Mouse (Mus musculus) forebrain, postnatal 0 days (tissue): Measurements from ENCODE around the gene Zfp740. TPM values are rescaled to one million over a fixed set of nuclear protein-coding genes. Genes with fewer than 3 reads are reported as not detected.
"Not testable (repeated sequence)": the region's sequence is repeated elsewhere in the genome, so short reads cannot be mapped to it uniquely, and the experiment has no call there.

Source experiments
- ATAC-seq: fragments of 200-750 bp; cut with Nextera tagmentation; 2 replicates; pipeline ENCODE4 v1.8.0; 2017; ENCODE audit warnings: mild to moderate bottlenecking, moderate library complexity
- DNase-seq: peaks from one replicate; pipeline ENCODE4 v3.0.0-alpha.2; 2015
- H3K27ac ChIP-seq: fragments of 300-500 bp; sonication (generic); 2 replicates; pipeline ENCODE4 v1.5.1; 2014; ENCODE audit warnings: low read depth, mild to moderate bottlenecking, antibody characterized with exemption, low read length, moderate library complexity, mixed read lengths
- H3K27me3 ChIP-seq: fragments of 300-500 bp; sonication (generic); 2 replicates; pipeline ENCODE4 v1.6.1; 2014; ENCODE audit warnings: mild to moderate bottlenecking, low read length, mixed read lengths; ENCODE audit not compliant: insufficient read depth
- H3K36me3 ChIP-seq: fragments of 300-500 bp; sonication (generic); 2 replicates; pipeline ENCODE4 v1.6.1; 2014; ENCODE audit warnings: mild to moderate bottlenecking, moderate library complexity; ENCODE audit not compliant: insufficient read depth
- H3K4me1 ChIP-seq: fragments of 300-500 bp; sonication (generic); 2 replicates; pipeline ENCODE4 v1.6.1; 2014; ENCODE audit warnings: antibody characterized with exemption; ENCODE audit not compliant: insufficient read depth
- H3K4me2 ChIP-seq: fragments of 300-500 bp; sonication (generic); 2 replicates; pipeline ENCODE4 v1.6.1; 2014; ENCODE audit warnings: low read depth, mild to moderate bottlenecking, moderate library complexity
- H3K4me3 ChIP-seq: fragments of 300-500 bp; sonication (generic); 2 replicates; pipeline ENCODE4 v1.5.1; 2014; ENCODE audit warnings: low read depth, low read length, mixed read lengths
- H3K9ac ChIP-seq: fragments of 300-500 bp; sonication (generic); 2 replicates; pipeline ENCODE4 v1.6.1; 2014; ENCODE audit warnings: mild to moderate bottlenecking
- H3K9me3 ChIP-seq: fragments of 300-500 bp; sonication (generic); 2 replicates; pipeline ENCODE4 v1.6.1; 2016; ENCODE audit warnings: low read length
- CTCF ChIP-seq: sonication (generic); IDR thresholded peaks from 2 replicates; pipeline ENCODE4 v1.5.1; 2016; ENCODE audit warnings: antibody characterized with exemption, control low read depth, low read depth
- WGBS: fragments of 180-500 bp; shearing (Covaris S2); extraction: QIAGEN DNeasy Blood & Tissue Kit; methylation state at CpG from one replicate; pipeline ENCODE4 v1.1.7; 2014; 5-methylcytosine and 5-hydroxymethylcytosine counted together
- polyA plus RNA-seq: library from polyadenylated mRNA; unstranded; fragments of >200 nt; fragmentation: Nextera tagmentation; extraction: Ambion mirVana; gene quantifications from 2 replicates; pipeline ENCODE4 v1.2.1, GENCODE M21; 2015
- total RNA-seq: library from RNA; depleted of rRNA; stranded (reverse); fragments of >200 nt; gene quantifications from 2 replicates; pipeline ENCODE4 v1.2.3, GENCODE M21; 2014; rRNA removed

Zfp740 gene
- total RNA-seq (67.2 and 83.2 TPM in 2 replicates), polyA plus RNA-seq (20.0 and 29.7 TPM in 2 replicates)

DNA sequence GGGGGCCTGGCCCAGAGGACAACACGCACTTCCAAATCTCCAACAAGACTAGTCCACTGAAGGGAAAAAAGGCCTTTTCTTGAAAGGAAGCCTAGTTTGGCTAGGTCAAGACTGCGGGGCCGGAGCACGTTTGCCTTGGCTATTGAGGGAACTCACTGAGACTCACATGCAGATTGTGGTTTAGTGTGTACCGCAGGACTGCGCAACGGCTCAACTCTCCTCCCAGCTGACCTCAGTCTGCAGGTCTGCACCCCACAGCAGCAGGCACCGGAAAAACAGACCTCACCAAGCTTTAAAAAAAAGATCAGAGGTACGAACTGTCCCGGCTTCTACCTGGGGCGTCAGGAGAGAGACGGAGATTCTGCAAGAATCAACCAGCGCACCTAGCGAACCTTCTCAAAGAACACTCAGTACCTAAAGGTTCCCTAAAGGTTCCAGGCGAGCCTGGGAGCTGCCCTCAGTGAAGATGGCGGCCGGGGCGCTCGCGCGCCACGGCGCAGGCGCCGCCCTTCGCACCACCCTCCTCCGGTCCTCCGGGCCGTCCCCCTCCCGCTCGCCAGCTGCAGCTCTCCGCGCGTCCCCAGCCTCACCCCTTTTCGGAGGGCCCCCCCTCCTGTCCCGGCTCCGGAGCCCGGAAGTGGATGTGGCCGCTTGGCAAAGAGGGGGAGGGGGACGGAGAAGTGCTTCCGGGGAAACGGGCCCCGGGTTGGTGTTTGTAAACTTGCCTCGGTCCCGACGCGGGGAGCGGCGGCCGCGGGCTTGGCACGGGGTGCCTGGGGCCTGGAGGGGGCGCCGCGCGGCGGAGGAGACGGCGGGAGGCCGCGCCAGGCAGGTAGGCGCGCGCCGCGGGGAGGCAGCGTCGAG, at the start of gene Zfp740:
Zfp740 (plus strand) TSS at position 279 of the 864 bp plus-strand sequence.
- Histone ChIP-seq H3K9ac (peak within 1 kb of the TSS; percentile 92), H3K9me3 (no peaks in the 10 kb centered on the region), H3K4me2 (peak within 1 kb of the TSS; percentile 68), H3K4me1 (peaks cover 13% of the 10 kb centered on the region), H3K36me3 (peaks cover 12% of the 10 kb centered on the region), H3K4me3 (peak within 1 kb of the TSS; percentile 93), H3K27ac (peak within 1 kb of the TSS; percentile 99), H3K27me3 (no peaks in the 10 kb centered on the region)
- WGBS: 2% methylated on average over 58 of the region's 68 CpGs
- DNase-seq: peak; percentile 97
- TF ChIP-seq CTCF: no peak
- peak; percentile 97 for ATAC-seq

DNA sequence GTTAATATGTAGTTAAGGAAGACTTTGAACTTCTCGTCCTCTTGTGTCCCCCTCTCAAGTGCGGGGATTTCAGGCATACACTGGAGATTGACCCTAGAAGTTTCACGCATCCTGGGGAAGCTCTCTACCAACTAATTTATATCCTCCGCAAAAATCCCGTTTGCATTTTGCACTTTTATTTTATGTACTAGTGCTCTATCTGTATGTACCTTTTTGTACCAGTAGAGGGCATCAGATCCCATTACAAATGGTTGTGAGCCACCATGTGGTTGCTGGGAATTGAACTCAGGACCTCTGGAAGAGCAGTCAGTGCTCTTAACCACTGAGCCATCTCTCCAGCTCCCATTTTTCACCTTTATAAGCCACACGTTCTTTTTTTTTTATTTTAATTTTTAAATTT, 48.0 kb upstream of the Zfp740 start:
- H3K36me3 ChIP-seq, H3K4me2 ChIP-seq, H3K27me3 ChIP-seq, DNase-seq, H3K4me3 ChIP-seq, ATAC-seq, H3K9ac ChIP-seq, H3K4me1 ChIP-seq, H3K9me3 ChIP-seq, H3K27ac ChIP-seq: not testable (repeated sequence)
- 90% methylated on average over 6 of the region's 6 CpGs for WGBS

DNA sequence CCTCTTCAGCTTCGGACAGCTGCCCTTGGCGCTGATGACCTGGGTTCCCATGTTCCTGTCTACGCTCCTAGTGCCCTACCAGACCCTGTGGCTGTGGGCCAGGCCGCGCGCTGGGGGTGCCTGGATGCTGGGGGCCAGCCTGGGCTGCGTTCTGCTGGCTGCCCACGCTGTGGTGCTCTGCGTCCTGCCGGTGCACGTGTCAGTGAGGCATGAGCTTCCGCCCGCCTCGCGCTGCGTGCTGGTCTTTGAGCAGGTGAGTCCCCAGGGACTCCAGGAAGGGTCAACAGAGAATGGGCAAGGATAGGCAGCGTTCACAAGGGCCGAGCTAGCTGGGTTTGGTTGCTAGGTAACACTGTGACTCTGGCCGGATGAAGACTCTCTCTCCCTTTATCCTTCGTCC, 46.2 kb upstream of the Zfp740 start:
- Histone ChIP-seq H3K9me3 (no peaks in the 10 kb centered on the region), H3K4me1 (no peaks in the 10 kb centered on the region), H3K4me2 (no peak overlapping the region), H3K9ac (no peak overlapping the region), H3K4me3 (no peak overlapping the region), H3K27me3 (no peaks in the 10 kb centered on the region), H3K36me3 (no peaks in the 10 kb centered on the region), H3K27ac (no peak overlapping the region)
- ATAC-seq (no peak), DNase-seq (peak; percentile 27)
- WGBS: 34% methylated on average over 20 of the region's 20 CpGs
- no peak for TF ChIP-seq CTCF

DNA sequence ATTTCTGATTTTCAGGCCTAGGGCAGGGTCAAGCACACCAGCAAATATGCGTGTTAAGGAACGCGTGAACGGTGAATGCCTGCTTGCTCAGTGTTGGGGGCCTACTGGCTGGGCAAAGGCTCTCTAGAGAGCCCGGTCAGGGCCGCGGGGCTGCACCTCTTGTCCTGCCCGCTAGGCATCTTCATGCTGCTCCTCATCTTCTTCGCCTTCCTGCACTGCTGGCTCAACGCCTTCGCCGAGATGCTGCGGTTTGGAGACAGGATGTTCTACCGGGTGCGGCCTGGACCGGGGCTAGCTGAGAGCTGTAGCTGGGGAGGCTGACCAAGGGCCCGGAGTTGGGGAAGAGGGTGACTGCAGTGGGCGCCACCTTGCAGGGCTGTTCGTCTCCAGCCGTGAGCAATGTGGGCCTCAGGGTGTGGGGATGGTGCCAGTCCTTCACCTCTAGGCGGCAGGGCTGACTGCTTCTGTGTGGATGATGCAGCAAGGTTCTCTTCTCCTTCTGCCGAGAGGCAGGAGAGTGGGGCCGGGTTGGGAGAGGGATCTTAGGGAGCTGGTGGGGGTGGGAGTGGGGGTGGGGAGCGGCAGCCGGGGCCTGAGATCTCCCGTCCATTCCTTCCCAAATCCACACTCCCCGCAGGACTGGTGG, 42.5 kb upstream of the Zfp740 start:
- no peak overlapping the region for H3K27ac ChIP-seq
- DNase-seq: no peak
- no peak for TF ChIP-seq CTCF
- H3K4me1 ChIP-seq: no peaks in the 10 kb centered on the region
- no peak overlapping the region for H3K4me3 ChIP-seq
- WGBS: 66% methylated on average over 24 of the region's 27 CpGs
- ATAC-seq: no peak
- no peak overlapping the region for H3K9ac ChIP-seq
- no peaks in the 10 kb centered on the region for H3K36me3 ChIP-seq
- no peaks in the 10 kb centered on the region for H3K9me3 ChIP-seq
- H3K27me3 ChIP-seq: no peaks in the 10 kb centered on the region
- H3K4me2 ChIP-seq: no peak overlapping the region

DNA sequence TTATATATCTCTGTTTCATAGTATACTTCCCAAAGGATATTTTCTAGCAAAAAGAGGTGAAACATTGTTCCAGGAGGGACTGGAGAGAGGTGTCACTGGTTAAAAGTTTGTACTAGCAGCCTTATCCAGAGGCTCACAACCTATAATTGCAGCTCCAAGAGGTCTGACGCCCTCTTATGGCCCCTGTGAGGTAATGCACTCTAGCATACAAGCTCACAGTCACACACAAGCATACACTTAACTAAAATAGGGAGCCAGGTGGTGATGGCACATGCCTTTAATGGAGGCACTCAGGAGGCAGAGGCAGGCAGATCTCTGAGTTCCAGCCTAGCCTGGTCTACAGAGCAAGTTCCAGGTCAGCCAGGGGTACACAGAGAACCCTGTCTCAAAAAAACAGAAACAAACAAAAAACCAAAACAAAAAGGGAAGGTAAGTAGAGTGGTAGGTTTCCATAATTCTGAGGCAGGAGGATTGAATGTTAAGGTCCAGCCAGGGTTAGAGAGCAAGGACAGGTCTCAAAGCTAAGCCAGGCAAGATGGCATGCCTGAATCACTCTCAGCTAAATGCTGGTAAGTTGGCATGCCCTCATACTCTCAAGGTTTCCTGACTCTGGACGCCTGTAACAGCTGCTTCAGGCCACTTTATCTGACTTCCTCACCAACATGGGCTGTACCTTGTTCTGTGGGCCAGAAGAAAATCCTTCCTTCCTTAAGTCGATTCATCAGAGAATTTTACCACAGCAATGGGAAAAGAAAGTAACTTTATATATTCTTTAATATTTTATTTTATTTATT, 39.0 kb upstream of the Zfp740 start:
- no peak overlapping the region for H3K27ac ChIP-seq
- H3K36me3 ChIP-seq: no peaks in the 10 kb centered on the region
- no peaks in the 10 kb centered on the region for H3K4me1 ChIP-seq
- H3K9ac ChIP-seq: no peak overlapping the region
- no peak for ATAC-seq
- no peak overlapping the region for H3K4me2 ChIP-seq
- DNase-seq: no peak
- H3K4me3 ChIP-seq: no peak overlapping the region
- TF ChIP-seq CTCF: no peak
- H3K9me3 ChIP-seq: no peaks in the 10 kb centered on the region
- no peaks in the 10 kb centered on the region for H3K27me3 ChIP-seq
- WGBS: 54% methylated on average over 3 of the region's 3 CpGs

DNA sequence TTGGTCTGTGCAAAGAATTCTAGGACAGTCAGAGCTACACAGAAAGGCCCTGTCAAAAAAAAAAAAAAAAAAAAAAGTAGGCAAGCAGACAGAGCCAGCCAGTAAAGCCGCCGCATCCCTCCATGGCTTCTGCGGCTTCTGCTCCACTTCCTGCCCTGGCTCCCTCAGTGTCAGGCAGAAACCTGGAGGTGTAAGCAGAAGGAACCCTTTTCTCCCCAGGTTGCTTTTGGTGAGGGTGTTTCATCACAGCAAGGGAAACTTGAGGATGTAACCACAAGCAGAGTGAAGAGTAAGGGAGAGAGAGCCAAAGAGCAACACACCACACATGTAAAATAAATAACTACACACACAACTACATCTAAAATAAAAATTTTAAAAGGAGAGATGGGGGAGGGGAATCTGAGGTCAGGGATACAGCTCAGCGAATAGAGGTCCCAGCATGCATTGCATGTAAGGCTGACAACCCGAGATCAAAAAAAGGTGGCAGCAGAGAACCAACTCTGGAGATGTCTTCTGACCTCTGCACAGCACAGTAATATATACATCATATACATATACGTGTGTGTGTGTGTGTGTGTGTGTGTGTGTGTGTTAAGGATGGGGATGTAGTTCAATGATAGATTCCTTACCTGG, 37.5 kb upstream of the Zfp740 start:
- no peak overlapping the region for H3K27ac ChIP-seq
- H3K9ac ChIP-seq: no peak overlapping the region
- DNase-seq (no peak), ATAC-seq (no peak)
- no peaks in the 10 kb centered on the region for H3K4me1 ChIP-seq
- whole genome bisulfite sequencing: 54% methylated on average over 6 of the region's 6 CpGs
- H3K36me3 ChIP-seq: no peaks in the 10 kb centered on the region
- no peaks in the 10 kb centered on the region for H3K9me3 ChIP-seq
- H3K4me3 ChIP-seq: no peak overlapping the region
- no peak overlapping the region for H3K4me2 ChIP-seq
- no peak for TF ChIP-seq CTCF
- H3K27me3 ChIP-seq: no peaks in the 10 kb centered on the region
